Mouse (Mus musculus) megakaryocyte, embryonic 14.5 days (primary cell): ENCODE data around the gene Ube2o. TPM values are rescaled to one million over a fixed set of nuclear protein-coding genes. Genes with fewer than 3 reads are reported as not detected.

ENCODE experiments used
- H3K27me3 ChIP-seq: replicated peaks from 2 replicates; pipeline ENCODE3; 2012; ENCODE audit warnings: inconsistent platforms
- H3K36me3 ChIP-seq: replicated peaks from 2 replicates; pipeline ENCODE3; 2012; ENCODE audit warnings: low read length, inconsistent platforms, mixed read lengths
- H3K4me1 ChIP-seq: 2 replicates; pipeline ENCODE4 v1.6.1; 2012; ENCODE audit warnings: inconsistent platforms
- H3K4me3 ChIP-seq: replicated peaks from 2 replicates; pipeline ENCODE3; 2012; ENCODE audit warnings: moderate library complexity, mild to moderate bottlenecking, inconsistent platforms
- H3K9me3 ChIP-seq: 2 replicates; pipeline ENCODE4 v1.6.1; 2012; ENCODE audit warnings: inconsistent platforms
- FLI1 ChIP-seq: IDR thresholded peaks from 2 replicates; pipeline ENCODE4 v1.6.1; 2012; ENCODE audit warnings: low read length, inconsistent platforms, mixed read lengths
- GATA1 ChIP-seq: IDR thresholded peaks from 3 replicates; pipeline ENCODE4 v1.6.1; 2012; ENCODE audit warnings: mixed read lengths, low read length, inconsistent platforms, borderline replicate concordance
- polyA plus RNA-seq: library from polyadenylated mRNA; stranded (reverse); fragments of >175 nt; gene quantifications from 2 replicates; pipeline ENCODE4 v1.2.3, GENCODE M21; 2012; ENCODE audit warnings: low replicate concordance; ENCODE audit not compliant: insufficient read depth

Ube2o gene
- polyA plus RNA-seq, 1 experiment, result 115 TPM

GRCm38 (mm10) chr11:116547296-116548060, 33.8 kb downstream of the Ube2o start:
- Histone ChIP-seq H3K4me1 (peaks cover 79% of the 10 kb centered on the region), H3K9me3 (no peaks in the 10 kb centered on the region), H3K27me3 (no peaks in the 10 kb centered on the region), H3K36me3 (peaks cover 92% of the 10 kb centered on the region), H3K4me3 (no peak overlapping the region)
- TF ChIP-seq GATA1 (no peak), FLI1 (no peak)

DNA sequence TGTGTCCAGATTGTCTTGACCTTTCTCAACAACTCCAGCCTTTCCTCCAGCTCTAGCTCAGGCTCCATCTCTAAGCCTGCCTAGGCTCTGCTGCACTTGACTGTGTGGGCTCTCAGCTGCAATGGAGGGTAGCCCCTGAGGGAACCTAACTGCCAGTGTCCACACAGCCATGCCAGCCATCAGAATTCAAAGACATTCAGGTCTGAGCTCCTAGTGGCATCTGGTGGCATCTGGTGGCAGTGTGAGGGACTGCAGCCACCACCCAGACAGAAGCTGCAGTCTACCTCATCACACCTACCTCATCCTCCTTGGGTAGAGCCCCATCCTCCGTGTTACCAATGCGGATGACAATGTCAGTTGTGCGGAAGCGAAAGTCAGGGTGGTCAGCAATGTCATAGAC, 38.1 kb downstream of the Ube2o start:
- Histone ChIP-seq H3K36me3 (peaks cover 100% of the 10 kb centered on the region), H3K27me3 (peaks cover 7% of the 10 kb centered on the region), H3K4me1 (peaks cover 65% of the 10 kb centered on the region), H3K9me3 (no peaks in the 10 kb centered on the region), H3K4me3 (no peak overlapping the region)
- TF ChIP-seq GATA1 (no peak), FLI1 (no peak)

- Histone ChIP-seq H3K27me3 (peaks cover 12% of the 10 kb centered on the region), H3K4me3 (no peak overlapping the region), H3K4me1 (peaks cover 65% of the 10 kb centered on the region), H3K36me3 (peaks cover 98% of the 10 kb centered on the region), H3K9me3 (no peaks in the 10 kb centered on the region)
- TF ChIP-seq FLI1 (no peak), GATA1 (no peak)
Measured at GRCm38 (mm10) chr11:116541183-116541582, 40.1 kb downstream of the Ube2o start.

GRCm38 (mm10) chr11:116538142-116538735, 43.0 kb downstream of the Ube2o start:
- Histone ChIP-seq H3K4me3 (peak overlapping the region; percentile 20), H3K27me3 (peaks cover 40% of the 10 kb centered on the region), H3K36me3 (peaks cover 77% of the 10 kb centered on the region), H3K4me1 (peaks cover 79% of the 10 kb centered on the region), H3K9me3 (no peaks in the 10 kb centered on the region)
- TF ChIP-seq GATA1, result no peak
- TF ChIP-seq FLI1, result no peak

DNA sequence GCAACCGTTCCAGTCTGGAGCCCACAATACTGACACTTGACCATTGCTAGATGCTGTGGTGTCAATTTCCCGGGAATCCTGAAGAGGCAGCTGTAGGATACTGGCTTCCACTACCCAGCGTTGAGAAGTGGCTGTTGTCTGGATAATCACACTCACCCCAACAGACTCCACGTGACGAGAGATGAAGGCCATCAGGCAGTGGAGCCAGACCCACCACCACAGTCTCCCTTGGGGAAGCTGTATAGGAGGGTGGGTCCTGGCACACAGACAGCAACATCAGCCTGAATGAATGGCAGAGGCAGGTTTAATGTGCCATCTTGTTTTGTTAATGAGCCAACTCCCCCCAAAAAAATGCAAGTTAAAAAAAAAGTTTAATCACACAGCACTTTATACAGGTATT, 43.9 kb downstream of the Ube2o start:
- Histone ChIP-seq H3K4me3 (no peak overlapping the region), H3K36me3 (peaks cover 69% of the 10 kb centered on the region), H3K4me1 (peaks cover 86% of the 10 kb centered on the region), H3K9me3 (no peaks in the 10 kb centered on the region), H3K27me3 (peaks cover 48% of the 10 kb centered on the region)
- no peak for TF ChIP-seq FLI1
- TF ChIP-seq GATA1, result no peak

- TF ChIP-seq FLI1 (no peak), GATA1 (no peak)
- peaks cover 90% of the 10 kb centered on the region for H3K4me1 ChIP-seq
- H3K4me3 ChIP-seq, result peak overlapping the region; percentile 70
Measured at GRCm38 (mm10) chr11:116536685-116537084, 44.6 kb downstream of the Ube2o start.

DNA sequence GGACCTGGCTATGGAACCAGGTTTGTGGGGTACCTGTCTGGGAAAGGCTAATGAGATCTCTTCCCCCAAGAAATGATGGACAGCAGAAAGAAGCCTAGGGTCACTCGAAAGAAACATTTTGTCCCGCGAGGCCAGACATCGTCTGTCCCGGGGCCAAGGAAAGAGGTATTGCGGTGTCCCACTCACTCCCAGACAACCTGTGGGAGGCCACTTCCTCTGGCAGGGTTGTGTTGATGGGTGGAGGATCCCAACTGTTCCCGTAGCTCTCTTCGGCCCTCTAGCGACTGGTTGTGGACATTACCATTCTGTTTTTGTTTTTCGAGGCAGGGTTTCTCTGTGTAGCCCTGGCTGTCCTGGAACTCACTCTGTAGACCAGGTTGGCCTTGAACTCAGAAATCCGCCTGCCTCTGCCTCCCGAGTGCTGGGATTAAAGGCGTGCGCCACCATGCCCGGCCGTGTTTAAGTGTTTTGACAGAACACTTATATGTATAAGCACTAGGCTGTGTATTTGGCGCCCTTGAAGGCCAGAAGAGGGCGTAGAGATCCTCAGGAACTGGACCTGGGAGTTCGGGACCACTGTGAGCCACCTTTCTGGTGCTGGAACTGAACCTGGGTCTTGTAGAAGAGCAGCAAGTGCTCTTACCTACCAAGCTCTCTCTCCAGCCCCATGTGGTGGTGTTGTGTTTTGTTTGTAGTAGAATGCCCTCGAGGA, 46.9 kb downstream of the Ube2o start:
- H3K27me3 ChIP-seq, result peaks cover 76% of the 10 kb centered on the region
- peaks cover 38% of the 10 kb centered on the region for H3K36me3 ChIP-seq
- H3K9me3 ChIP-seq, result no peaks in the 10 kb centered on the region
- peak overlapping the region; percentile 87 for H3K4me3 ChIP-seq
- TF ChIP-seq GATA1, result no peak
- peaks cover 85% of the 10 kb centered on the region for H3K4me1 ChIP-seq

More at GRCm38 (mm10) chr11:116536685-116537084, 44.6 kb downstream of the Ube2o start:
- Histone ChIP-seq H3K9me3 (no peaks in the 10 kb centered on the region), H3K27me3 (peaks cover 55% of the 10 kb centered on the region), H3K36me3 (peaks cover 62% of the 10 kb centered on the region)

GRCm38 (mm10) chr11:116533341-116534153, 47.7 kb downstream of the Ube2o start:
- Histone ChIP-seq H3K4me1 (peaks cover 78% of the 10 kb centered on the region), H3K9me3 (no peaks in the 10 kb centered on the region), H3K4me3 (peak overlapping the region; percentile 87), H3K27me3 (peaks cover 81% of the 10 kb centered on the region), H3K36me3 (peaks cover 30% of the 10 kb centered on the region)
- TF ChIP-seq FLI1 (no peak), GATA1 (no peak)

- H3K9me3 ChIP-seq, result no peaks in the 10 kb centered on the region
- H3K36me3 ChIP-seq, result peaks cover 24% of the 10 kb centered on the region
- peaks cover 83% of the 10 kb centered on the region for H3K27me3 ChIP-seq
Measured at GRCm38 (mm10) chr11:116532810-116533338, 48.4 kb downstream of the Ube2o start.

More at GRCm38 (mm10) chr11:116532810-116533338, 48.4 kb downstream of the Ube2o start:
- Histone ChIP-seq H3K4me1 (peaks cover 71% of the 10 kb centered on the region), H3K4me3 (peak overlapping the region; percentile 87)
- TF ChIP-seq FLI1, result no peak
- no peak for TF ChIP-seq GATA1
